Comparison of ENCODE assay signal across 19 mouse cellular contexts in genomic region chr10:82774841-82775240, GRCm38 (mm10).
"Had no signal": no experiment of that assay in that cellular context is flagged by ENCODE, and none has a peak within 500 bp of the region (broad histone marks: within the 10 kb centered on the region; RNA-seq: fewer than 3 reads in every experiment).

No protein-coding gene starts in this region.

- H3K9me3 ChIP-seq: midbrain, embryonic 10.5 days; neural tube, embryonic 13.5 days; neural tube, embryonic 15.5 days; stomach, embryonic 15.5 days had no signal

- DNase-seq: lung, adult 18-20 months; lung, embryonic 14.5 days; lung, postnatal 10 days; lung, postnatal 4 days; midbrain, embryonic 14.5 days; retina, postnatal 1 day; right cerebral cortex, adult 18-20 months; right cerebral cortex, postnatal 25 days; right cerebral cortex, postnatal 4 days; thymus, adult 2 months; thymus, postnatal 25 days; thymus, postnatal 4 days had no signal

- H3K9ac ChIP-seq: lung, embryonic 14.5 days; neural tube, embryonic 13.5 days; neural tube, embryonic 15.5 days; stomach, embryonic 15.5 days had no signal

- H3K4me2 ChIP-seq: lung, embryonic 14.5 days; neural tube, embryonic 13.5 days; neural tube, embryonic 15.5 days; stomach, embryonic 15.5 days had no signal

- H3K36me3 ChIP-seq: midbrain, embryonic 10.5 days; neural tube, embryonic 13.5 days; neural tube, embryonic 15.5 days; stomach, embryonic 15.5 days had no signal

- H3K4me3 ChIP-seq: midbrain, embryonic 10.5 days; myocyte; neural tube, embryonic 13.5 days; neural tube, embryonic 15.5 days; stomach, embryonic 15.5 days had no signal

- H3K4me1 ChIP-seq: stomach, embryonic 15.5 days had no signal

- H3K27ac ChIP-seq: midbrain, embryonic 10.5 days; neural tube, embryonic 13.5 days; neural tube, embryonic 15.5 days; stomach, embryonic 15.5 days; stomach, postnatal 0 days had no signal

- ATAC-seq: midbrain, embryonic 16.5 days had no signal

- H3K27me3 ChIP-seq: neural tube, embryonic 13.5 days; neural tube, embryonic 15.5 days; stomach, embryonic 15.5 days had no signal
